ENCODE assay signal across 17 mouse cellular contexts in the genomic region with DNA sequence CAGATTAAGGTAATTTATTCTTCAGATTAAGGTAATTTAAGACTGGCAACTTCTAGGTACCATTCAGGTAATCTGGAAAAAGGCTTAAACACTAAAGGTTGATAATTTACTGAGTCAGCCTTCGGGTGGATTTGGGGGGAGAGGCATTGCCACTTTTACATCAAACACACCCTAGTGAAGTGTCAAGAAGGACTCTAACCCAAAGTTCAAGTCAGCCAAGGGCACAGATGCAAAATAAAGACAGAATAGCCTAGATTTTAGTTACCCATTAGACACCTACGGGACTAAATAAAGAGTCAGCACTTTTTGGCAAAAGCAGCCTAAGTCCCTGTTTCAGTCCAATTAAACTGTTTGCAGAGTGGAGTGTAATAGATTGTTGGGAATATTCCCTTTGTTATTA. TPM values are rescaled to one million over a fixed set of nuclear protein-coding genes. Genes with fewer than 3 reads are reported as not detected.
A peak's percentile ranks its signal among the peaks of the same experiment; 100 is the strongest.
DNase-seq lines count a peak whose midpoint lies in the region; ATAC-seq and TF ChIP-seq lines count a peak whose summit lies in the region.
"Had no signal": no experiment of that assay in that cellular context is flagged by ENCODE, and none has a peak within 500 bp of the region (broad histone marks: within the 10 kb centered on the region; RNA-seq: fewer than 3 reads in every experiment).

No protein-coding gene starts in this region.

- H3K27ac ChIP-seq in intestine, embryonic 14.5 days (ENCODE audit: low read depth) = peak overlapping the region; percentile 35; the same call in 1 of the 2 replicates
- peak overlapping the region; percentile 9; the same call in 1 of the 2 replicates for H3K27ac ChIP-seq in kidney, embryonic 14.5 days (ENCODE audit: low read depth, low read length)
- peak overlapping the region; percentile 99 for H3K27ac ChIP-seq in liver, embryonic 14.5 days
- H3K27ac ChIP-seq: embryonic facial prominence, embryonic 15.5 days had no signal

- ATAC-seq in intestine, embryonic 14.5 days (replicated peaks; ENCODE audit: low FRiP score, low TSS enrichment, low read depth) = no peak
- ATAC-seq in kidney, embryonic 14.5 days (ENCODE audit: low FRiP score, low TSS enrichment) = no peak
- ATAC-seq in liver, embryonic 14.5 days (ENCODE audit: insufficient read depth) = no peak
- ATAC-seq: forebrain, embryonic 16.5 days; inflammation-experienced regulatory T-cells, adult 6 months had no signal

- 60% methylated on average over 2 of the region's 2 CpGs for WGBS in intestine, embryonic 14.5 days
- 66% methylated on average over 2 of the region's 2 CpGs for WGBS in kidney, embryonic 14.5 days
- WGBS in liver, embryonic 14.5 days (ENCODE audit: insufficient replicate concordance) = 29% methylated on average over 2 of the region's 2 CpGs

- H3K36me3 ChIP-seq in intestine, embryonic 14.5 days (ENCODE audit: control insufficient read depth, insufficient read depth, low read length) = no peaks in the 10 kb centered on the region
- H3K36me3 ChIP-seq in kidney, embryonic 14.5 days (ENCODE audit: control insufficient read depth, insufficient read depth, low read length) = no peaks in the 10 kb centered on the region
- H3K36me3 ChIP-seq in liver, embryonic 14.5 days (replicated peaks; ENCODE audit: control insufficient read depth, insufficient read depth, low read depth) = no peaks in the 10 kb centered on the region
- H3K36me3 ChIP-seq: embryonic facial prominence, embryonic 15.5 days; G1E had no signal

- no peak overlapping the region for H3K9ac ChIP-seq in intestine, embryonic 14.5 days (ENCODE audit: low read length)
- H3K9ac ChIP-seq in kidney, embryonic 14.5 days (ENCODE audit: low read depth, low read length) = no peak overlapping the region
- H3K9ac ChIP-seq in liver, embryonic 14.5 days (replicated peaks) = peak overlapping the region; percentile 71
- H3K9ac ChIP-seq: embryonic facial prominence, embryonic 15.5 days; lung, embryonic 14.5 days had no signal

- H3K4me3 ChIP-seq in intestine, embryonic 14.5 days (ENCODE audit: low read depth, low read length) = no peak overlapping the region
- H3K4me3 ChIP-seq in kidney, embryonic 14.5 days (ENCODE audit: low read length) = no peak overlapping the region
- H3K4me3 ChIP-seq in liver, embryonic 14.5 days (ENCODE audit: insufficient read depth in 1 of 2, low read depth in 2 of 2, low read length in 2 of 2) = peak overlapping the region; percentile 29 to 41; a peak in 3 of 4 replicates
- H3K4me3 ChIP-seq: embryonic facial prominence, embryonic 15.5 days had no signal

- TF ChIP-seq CTCF in liver, embryonic 14.5 days (IDR thresholded peaks at IDR 0.05; ENCODE audit: low read depth) = no peak

- DNase-seq in kidney, adult 11 months = peak; percentile 64
- no peak for DNase-seq in kidney, postnatal 10 days
- no peak for DNase-seq in intestine, embryonic 14.5 days (ENCODE audit: low spot score)
- DNase-seq in liver, embryonic 14.5 days (ENCODE audit: low read depth in 3 of 3, low spot score in 3 of 3) = no peak
- DNase-seq in frontal cortex, postnatal 14 days (ENCODE audit: low spot score in 2 of 2) = no peak
- DNase-seq in lung, postnatal 4 days = no peak
- DNase-seq in cerebellum, adult 9-11 months = no peak
- DNase-seq: cerebellum, adult 8-10 months; gastrocnemius, postnatal 10 days; left cerebral cortex, postnatal 4 days; lung, embryonic 14.5 days; right cerebral cortex, postnatal 25 days had no signal

- H3K4me2 ChIP-seq in intestine, embryonic 14.5 days (ENCODE audit: low read length) = no peak overlapping the region
- H3K4me2 ChIP-seq in kidney, embryonic 14.5 days (replicated peaks; ENCODE audit: low read depth, low read length) = no peak overlapping the region
- peak overlapping the region; percentile 67 for H3K4me2 ChIP-seq in liver, embryonic 14.5 days (ENCODE audit: low read depth)
- H3K4me2 ChIP-seq: embryonic facial prominence, embryonic 15.5 days; lung, embryonic 14.5 days had no signal

- TF ChIP-seq EP300 in liver, embryonic 14.5 days (IDR thresholded peaks at IDR 0.05; ENCODE audit: low read depth) = no peak

- no peaks in the 10 kb centered on the region for H3K9me3 ChIP-seq in intestine, embryonic 14.5 days (ENCODE audit: control insufficient read depth, low read length)
- H3K9me3 ChIP-seq in kidney, embryonic 14.5 days (ENCODE audit: control insufficient read depth, low read length) = no peaks in the 10 kb centered on the region
- H3K9me3 ChIP-seq in liver, embryonic 14.5 days (ENCODE audit: control insufficient read depth, low read length) = no peaks in the 10 kb centered on the region
- H3K9me3 ChIP-seq: embryonic facial prominence, embryonic 15.5 days; G1E had no signal

- no peaks in the 10 kb centered on the region for H3K27me3 ChIP-seq in intestine, embryonic 14.5 days (replicated peaks; ENCODE audit: control insufficient read depth, insufficient read depth, low read length)
- no peaks in the 10 kb centered on the region for H3K27me3 ChIP-seq in kidney, embryonic 14.5 days (ENCODE audit: control insufficient read depth, insufficient read depth, low read length)
- no peaks in the 10 kb centered on the region for H3K27me3 ChIP-seq in liver, embryonic 14.5 days (ENCODE audit: control insufficient read depth, insufficient read depth, low read length)
- H3K27me3 ChIP-seq: embryonic facial prominence, embryonic 15.5 days had no signal

- H3K4me1 ChIP-seq in intestine, embryonic 14.5 days (replicated peaks; ENCODE audit: control insufficient read depth, insufficient read depth, low read length) = no peaks in the 10 kb centered on the region
- peaks cover 16% of the 10 kb centered on the region; the same call in 1 of the 2 replicates for H3K4me1 ChIP-seq in kidney, embryonic 14.5 days (ENCODE audit: control insufficient read depth, insufficient read depth, low read length)
- peaks cover 77 to 80% of the 10 kb centered on the region in 2 experiments for H3K4me1 ChIP-seq in liver, embryonic 14.5 days (replicated peaks; ENCODE audit: control insufficient read depth in 2 of 2, insufficient read depth in 2 of 2, low read length in 1 of 2)
- H3K4me1 ChIP-seq: embryonic facial prominence, embryonic 15.5 days had no signal

RNA-seq across cellular contexts. Expression of a gene that starts 46.0 kb away (rescaled TPM):
- polyA plus RNA-seq in intestine, embryonic 14.5 days (2014; fragmentation: Nextera tagmentation; extraction: Ambion mirVana) = 82.1 and 83.1 TPM in 2 replicates
- polyA plus RNA-seq in kidney, embryonic 14.5 days (2014; fragmentation: Nextera tagmentation; extraction: Ambion mirVana) = 58.1 and 86.3 TPM in 2 replicates
- 36.3 and 46.0 TPM in 2 replicates for polyA plus RNA-seq in liver, embryonic 14.5 days (2012; rRNA removed)
- polyA plus RNA-seq in liver, embryonic 14.5 days (2014; fragmentation: Nextera tagmentation; extraction: Ambion mirVana) = 41.6 and 43.3 TPM in 2 replicates

Comparison
In these comparisons a context has a peak if more than half of its experiments do, and no peak if none do; other contexts are left out.
1. H3K27ac ChIP-seq: peak in every context shown above with its lines; median percentile 99 in liver, embryonic 14.5 days; 35 in intestine, embryonic 14.5 days; 9 in kidney, embryonic 14.5 days.
2. H3K4me3 ChIP-seq: peak in liver, embryonic 14.5 days (2 of 2); none in intestine, embryonic 14.5 days (single experiment) and kidney, embryonic 14.5 days (single experiment).